Mouse (Mus musculus) adrenal gland, adult 10 weeks (tissue): ENCODE data around the gene Tmem88. TPM values are rescaled to one million over a fixed set of nuclear protein-coding genes. Genes with fewer than 3 reads are reported as not detected.

ENCODE experiments used
- polyA plus RNA-seq: library from polyadenylated mRNA; stranded (reverse); fragments of 350-450 nt; fragmentation: Illumina TruSeq; extraction: RNeasy Lipid Tissue Mini Kit (QIAGEN cat#74804); gene quantifications from one replicate; pipeline ENCODE4 v1.2.3, GENCODE M21; 2014; ENCODE audit warnings: low read depth, low replicate concordance

The Tmem88 gene
- polyA plus RNA-seq, result 1.5 TPM

GRCm38 (mm10) chr11:69398059-69398458 lies at the start of gene Tmem88:
Tmem88 (minus strand) TSS chr11:69398234.

GRCm38 (mm10) chr11:69413221-69414181 lies 15.5 kb upstream of the Tmem88 start, which contains the start of gene Kdm6b:
Kdm6b (minus strand) TSS chr11:69413675.

GRCm38 (mm10) chr11:69395235-69395633 lies 2.8 kb downstream of the Tmem88 start, which contains the start of the genes Naa38 and Cyb5d1:
Naa38 (plus strand) TSS chr11:69395487.
Cyb5d1 (minus strand) TSS chr11:69395631.

GRCm38 (mm10) chr11:69369215-69369989 lies 28.6 kb downstream of the Tmem88 start, which contains the start of gene Chd3:
Chd3 (minus strand) TSS chr11:69369406.

Other genes starting within 250 kb of the Tmem88 start
- gene Alox12b, start 241.2 kb downstream of the Tmem88 start, polyA plus RNA-seq, result not detected
- not detected for gene Alox8, start 200.4 kb downstream of the Tmem88 start, polyA plus RNA-seq
- not detected for gene Gucy2e, start 161.2 kb downstream of the Tmem88 start, polyA plus RNA-seq
- 1.8 TPM for gene Cntrob, start 74.5 kb downstream of the Tmem88 start, polyA plus RNA-seq
- gene Trappc1, start 74.3 kb downstream of the Tmem88 start, polyA plus RNA-seq, result 58.0 TPM
- 14.0 TPM for gene Kcnab3, start 72.0 kb downstream of the Tmem88 start, polyA plus RNA-seq
- 15.8 TPM for gene Rnf227, start 57.8 kb downstream of the Tmem88 start, polyA plus RNA-seq
- gene Chd3, start 28.8 kb downstream of the Tmem88 start, polyA plus RNA-seq, result 10.1 TPM
- gene Naa38, start 2.7 kb downstream of the Tmem88 start, polyA plus RNA-seq, result 7.9 TPM
- gene Cyb5d1, start 2.6 kb downstream of the Tmem88 start, polyA plus RNA-seq, result 62.7 TPM
- 3.8 TPM for gene Kdm6b, start 15.4 kb upstream of the Tmem88 start, polyA plus RNA-seq
- gene Dnah2, start 150.9 kb upstream of the Tmem88 start, polyA plus RNA-seq, result not detected
- 0.29 TPM for gene Efnb3, start 162.0 kb upstream of the Tmem88 start, polyA plus RNA-seq
- gene Wrap53, start 182.0 kb upstream of the Tmem88 start, polyA plus RNA-seq, result 1.6 TPM
- 8.5 TPM for gene Trp53, start 182.1 kb upstream of the Tmem88 start, polyA plus RNA-seq
- 31.6 TPM for gene Atp1b2, start 207.7 kb upstream of the Tmem88 start, polyA plus RNA-seq
- gene Shbg, start 219.7 kb upstream of the Tmem88 start, polyA plus RNA-seq, result not detected
- gene Sat2, start 223.8 kb upstream of the Tmem88 start, polyA plus RNA-seq, result 2.8 TPM
- 14.5 TPM for gene Fxr2, start 234.8 kb upstream of the Tmem88 start, polyA plus RNA-seq